Mouse (Mus musculus): ENCODE results near the gene Accs. TPM values are rescaled to one million over a fixed set of nuclear protein-coding genes. Genes with fewer than 3 reads are reported as not detected.

The Accs gene
- total and polyA plus RNA-seq, 2 experiments from 2014 or later = 4.9 to 10.8 TPM

DNA sequence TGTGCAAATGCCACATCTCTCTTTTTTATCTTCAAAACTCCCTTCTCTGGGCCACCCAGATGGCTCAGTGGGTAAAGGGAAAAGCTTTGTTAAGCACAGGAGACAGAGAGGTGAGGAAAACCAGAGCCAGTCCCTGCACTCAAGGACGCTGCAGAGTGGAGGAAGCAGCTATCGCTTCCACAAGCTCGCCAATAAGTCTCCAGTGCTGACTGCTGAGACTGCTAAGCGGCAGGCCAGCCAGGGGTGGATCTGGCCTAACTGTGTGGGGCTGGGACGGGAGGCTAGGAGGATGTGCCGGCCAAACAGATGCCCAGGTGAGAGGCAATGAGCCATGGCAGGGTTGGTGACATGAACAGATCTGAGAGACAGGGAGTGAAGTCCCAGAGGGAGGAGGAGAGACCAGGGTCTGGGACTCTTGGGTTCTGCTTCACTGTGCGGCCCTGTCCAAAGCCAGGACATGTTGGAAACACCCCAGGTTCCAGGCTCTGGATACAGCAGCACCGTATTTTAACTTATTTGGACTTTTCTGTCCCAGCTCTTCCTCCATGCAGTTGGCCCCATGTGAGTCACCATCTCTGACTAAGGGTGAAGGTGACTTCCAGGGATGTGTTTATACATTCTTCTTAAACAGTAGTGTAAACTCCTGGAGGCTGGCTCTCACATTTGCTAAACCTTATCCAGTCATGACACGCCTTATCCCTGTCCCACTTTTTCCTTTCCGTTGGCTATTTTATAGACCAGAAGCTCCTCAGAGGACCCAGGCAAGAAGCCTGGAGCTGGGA lies 36.5 kb upstream of the Accs start:
- no peak for DNase-seq (ENCODE audit: low spot score)
- H3K36me3 ChIP-seq (ENCODE audit: insufficient read depth, low read length) = no peaks in the 10 kb centered on the region
- no peak overlapping the region for H3K9ac ChIP-seq (replicated peaks; ENCODE audit: low read length, poor library complexity, severe bottlenecking)
- no peak overlapping the region for H3K4me3 ChIP-seq (ENCODE audit: low read depth, low read length)
- ATAC-seq (ENCODE audit: low FRiP score) = no peak
- TF ChIP-seq CTCF (IDR thresholded peaks at IDR 0.05) = no peak
- H3K4me2 ChIP-seq (ENCODE audit: low read depth, low read length, poor library complexity, severe bottlenecking) = no peak overlapping the region
- no peak overlapping the region for H3K27ac ChIP-seq (ENCODE audit: low read depth, low read length)
- H3K9me3 ChIP-seq (ENCODE audit: low read length) = no peaks in the 10 kb centered on the region
- H3K4me1 ChIP-seq (ENCODE audit: insufficient read depth, low read length) = no peaks in the 10 kb centered on the region
- H3K27me3 ChIP-seq (ENCODE audit: insufficient read depth, low read length) = no peaks in the 10 kb centered on the region
- WGBS = 68% methylated on average over 10 of the region's 10 CpGs

DNA sequence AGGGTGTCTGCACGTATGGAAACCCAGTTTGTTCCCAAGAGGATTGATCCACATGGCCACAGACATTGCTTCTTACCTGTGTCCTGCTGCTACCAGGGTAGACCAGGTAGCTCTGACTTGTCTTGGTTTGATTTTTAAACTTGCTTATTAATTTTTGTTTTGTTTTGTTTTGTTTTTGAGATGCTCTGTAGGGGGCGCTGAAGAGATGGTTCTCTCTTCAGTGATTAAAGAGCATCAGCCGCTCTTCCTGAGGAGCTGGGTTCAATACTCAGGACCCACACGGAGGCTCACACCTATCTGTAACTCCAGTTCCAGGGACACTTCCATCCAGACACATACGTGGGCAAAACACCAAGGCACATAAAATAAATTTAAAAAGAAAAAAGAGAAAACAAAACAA lies 33.3 kb upstream of the Accs start:
- no peak for ATAC-seq (ENCODE audit: low FRiP score)
- H3K27me3 ChIP-seq (ENCODE audit: insufficient read depth, low read length) = no peaks in the 10 kb centered on the region
- no peaks in the 10 kb centered on the region for H3K36me3 ChIP-seq (ENCODE audit: insufficient read depth, low read length)
- DNase-seq (ENCODE audit: low spot score) = no peak
- H3K9ac ChIP-seq (replicated peaks; ENCODE audit: low read length, poor library complexity, severe bottlenecking) = no peak overlapping the region
- no peak overlapping the region for H3K27ac ChIP-seq (ENCODE audit: low read depth, low read length)
- H3K4me2 ChIP-seq (ENCODE audit: low read depth, low read length, poor library complexity, severe bottlenecking) = no peak overlapping the region
- 63% methylated on average over 5 of the region's 5 CpGs for WGBS
- no peak overlapping the region for H3K4me3 ChIP-seq (ENCODE audit: low read depth, low read length)
- H3K9me3 ChIP-seq (ENCODE audit: low read length) = no peaks in the 10 kb centered on the region
- 0 out of 2 replicates have a peak, but pooled peaks have one; percentile 30 for TF ChIP-seq CTCF (IDR thresholded peaks at IDR 0.05)
- no peaks in the 10 kb centered on the region for H3K4me1 ChIP-seq (ENCODE audit: insufficient read depth, low read length)

DNA sequence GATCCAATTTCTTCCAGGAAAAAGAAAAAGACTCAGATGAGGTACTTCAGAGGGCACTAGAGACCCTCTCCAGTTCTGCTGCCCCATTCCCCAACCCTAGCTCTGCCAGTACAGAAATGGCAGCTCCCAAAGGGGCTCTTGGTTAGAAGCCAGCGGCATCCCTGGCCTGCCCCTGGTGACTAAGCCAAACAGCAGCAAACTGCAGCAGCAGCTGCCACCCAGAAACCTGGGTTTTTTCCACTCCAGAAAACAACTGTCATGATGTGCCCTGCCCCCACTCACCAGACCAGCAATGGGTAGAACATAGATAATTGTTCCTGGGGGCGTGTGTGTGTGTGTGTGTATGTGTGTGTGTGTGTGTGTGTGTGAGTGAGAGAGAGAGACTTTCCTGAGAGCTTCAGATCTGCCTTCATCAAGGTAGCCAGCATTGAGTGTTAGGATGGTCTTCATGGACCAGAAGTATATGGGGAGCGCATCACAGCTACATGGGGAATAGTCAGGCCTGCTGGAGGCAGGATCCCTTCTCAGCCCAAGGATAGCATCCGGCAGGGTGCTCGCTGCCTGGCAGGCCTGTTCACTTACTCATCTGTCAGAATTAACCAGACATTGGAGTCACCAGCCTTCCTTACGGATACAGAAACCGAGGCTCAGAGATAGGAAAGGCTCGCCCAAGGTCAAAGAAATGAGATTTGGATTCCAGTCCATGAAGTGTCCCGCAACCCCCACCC lies 32.1 kb upstream of the Accs start:
- WGBS = 91% methylated on average over 9 of the region's 9 CpGs
- DNase-seq (ENCODE audit: low spot score) (no peak), ATAC-seq (ENCODE audit: low FRiP score) (no peak)
- no peak overlapping the region for H3K4me3 ChIP-seq (ENCODE audit: low read depth, low read length)
- no peak for TF ChIP-seq CTCF (IDR thresholded peaks at IDR 0.05)
- H3K9ac ChIP-seq (replicated peaks; ENCODE audit: low read length, poor library complexity, severe bottlenecking) = no peak overlapping the region
- H3K36me3 ChIP-seq (ENCODE audit: insufficient read depth, low read length) = no peaks in the 10 kb centered on the region
- no peaks in the 10 kb centered on the region for H3K27me3 ChIP-seq (ENCODE audit: insufficient read depth, low read length)
- no peaks in the 10 kb centered on the region for H3K9me3 ChIP-seq (ENCODE audit: low read length)
- H3K4me2 ChIP-seq (ENCODE audit: low read depth, low read length, poor library complexity, severe bottlenecking) = no peak overlapping the region
- no peaks in the 10 kb centered on the region for H3K4me1 ChIP-seq (ENCODE audit: insufficient read depth, low read length)
- no peak overlapping the region for H3K27ac ChIP-seq (ENCODE audit: low read depth, low read length)

DNA sequence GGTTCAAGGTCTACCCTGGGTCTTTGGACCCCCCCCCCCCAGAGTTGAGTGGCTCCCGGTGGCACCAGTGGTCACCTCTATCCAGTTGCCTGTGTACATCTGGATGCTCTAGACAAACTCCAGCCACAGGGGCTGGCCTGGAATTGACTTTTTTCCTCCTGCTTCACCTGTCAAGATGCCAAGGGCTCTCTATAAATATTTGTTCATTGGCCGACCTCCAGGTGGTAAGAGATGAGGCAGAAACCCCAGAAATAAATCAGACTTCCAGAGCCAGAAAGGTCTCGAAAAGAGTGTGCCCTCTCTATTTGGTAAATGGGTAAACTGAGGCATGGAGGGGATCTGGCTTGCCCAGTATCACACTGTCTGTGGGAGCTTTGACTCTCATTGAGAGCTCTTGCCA lies 31.2 kb upstream of the Accs start:
- no peaks in the 10 kb centered on the region for H3K36me3 ChIP-seq (ENCODE audit: insufficient read depth, low read length)
- 91% methylated on average over 3 of the region's 3 CpGs for WGBS
- no peak for DNase-seq (ENCODE audit: low spot score)
- H3K27ac ChIP-seq (ENCODE audit: low read depth, low read length) = no peak overlapping the region
- no peak for TF ChIP-seq CTCF (IDR thresholded peaks at IDR 0.05)
- no peak for ATAC-seq (ENCODE audit: low FRiP score)
- no peak overlapping the region for H3K4me3 ChIP-seq (ENCODE audit: low read depth, low read length)
- H3K9ac ChIP-seq (replicated peaks; ENCODE audit: low read length, poor library complexity, severe bottlenecking) = no peak overlapping the region
- H3K27me3 ChIP-seq (ENCODE audit: insufficient read depth, low read length) = no peaks in the 10 kb centered on the region
- no peak overlapping the region for H3K4me2 ChIP-seq (ENCODE audit: low read depth, low read length, poor library complexity, severe bottlenecking)
- no peaks in the 10 kb centered on the region for H3K9me3 ChIP-seq (ENCODE audit: low read length)
- no peaks in the 10 kb centered on the region for H3K4me1 ChIP-seq (ENCODE audit: insufficient read depth, low read length)

DNA sequence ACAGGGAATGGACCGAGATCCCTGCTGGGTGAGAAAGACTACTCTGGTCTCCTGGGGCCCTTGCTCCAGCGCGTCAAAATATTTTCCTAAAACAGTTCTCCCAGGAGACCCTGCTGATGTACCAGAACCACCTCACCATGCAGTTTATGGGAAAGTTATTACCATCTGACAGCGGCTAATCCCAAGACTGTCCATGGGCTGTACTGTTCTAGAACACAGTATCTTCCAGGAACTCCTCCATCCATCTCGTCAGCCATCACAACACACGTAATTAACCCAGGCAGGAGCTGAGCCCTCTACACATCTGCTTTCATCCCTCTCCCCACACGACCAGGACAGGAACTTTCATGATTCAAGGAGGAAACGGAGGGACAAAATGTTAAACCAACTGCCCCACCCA lies 30.7 kb upstream of the Accs start:
- Histone ChIP-seq H3K9ac (replicated peaks; ENCODE audit: low read length, poor library complexity, severe bottlenecking) (no peak overlapping the region), H3K27ac (ENCODE audit: low read depth, low read length) (no peak overlapping the region), H3K4me2 (ENCODE audit: low read depth, low read length, poor library complexity, severe bottlenecking) (no peak overlapping the region), H3K27me3 (ENCODE audit: insufficient read depth, low read length) (no peaks in the 10 kb centered on the region), H3K4me1 (ENCODE audit: insufficient read depth, low read length) (no peaks in the 10 kb centered on the region), H3K9me3 (ENCODE audit: low read length) (no peaks in the 10 kb centered on the region), H3K4me3 (ENCODE audit: low read depth, low read length) (no peak overlapping the region), H3K36me3 (ENCODE audit: insufficient read depth, low read length) (no peaks in the 10 kb centered on the region)
- ATAC-seq (ENCODE audit: low FRiP score) (no peak), DNase-seq (ENCODE audit: low spot score) (no peak)
- 72% methylated on average over 8 of the region's 8 CpGs for WGBS
- TF ChIP-seq CTCF (IDR thresholded peaks at IDR 0.05) = no peak

DNA sequence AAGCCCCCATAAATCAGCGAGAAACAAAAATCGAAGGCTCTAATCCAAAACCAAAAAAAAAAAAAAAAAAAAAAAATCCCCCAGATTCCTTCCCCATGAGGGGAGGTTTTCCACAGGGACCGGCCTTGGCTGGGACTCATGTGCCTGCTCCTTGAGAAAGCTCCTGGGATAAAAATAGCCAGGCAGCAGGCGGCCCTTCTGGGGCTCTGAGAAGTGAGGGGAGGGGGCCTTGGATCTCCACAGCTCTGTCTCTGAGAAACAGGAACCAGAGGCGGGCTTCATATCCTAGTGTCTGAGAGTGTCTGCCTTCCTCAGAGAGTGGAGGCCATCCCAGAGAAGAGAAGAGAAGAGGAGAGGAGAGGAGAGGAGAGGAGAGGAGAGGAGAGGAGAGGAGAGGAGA lies 27.3 kb upstream of the Accs start:
- Histone ChIP-seq H3K36me3 (ENCODE audit: insufficient read depth, low read length) (no peaks in the 10 kb centered on the region), H3K9me3 (ENCODE audit: low read length) (no peaks in the 10 kb centered on the region), H3K4me1 (ENCODE audit: insufficient read depth, low read length) (no peaks in the 10 kb centered on the region), H3K27ac (ENCODE audit: low read depth, low read length) (no peak overlapping the region), H3K9ac (replicated peaks; ENCODE audit: low read length, poor library complexity, severe bottlenecking) (no peak overlapping the region), H3K4me2 (ENCODE audit: low read depth, low read length, poor library complexity, severe bottlenecking) (no peak overlapping the region), H3K4me3 (ENCODE audit: low read depth, low read length) (no peak overlapping the region), H3K27me3 (ENCODE audit: insufficient read depth, low read length) (no peaks in the 10 kb centered on the region)
- DNase-seq (ENCODE audit: low spot score) = no peak
- no peak for TF ChIP-seq CTCF (IDR thresholded peaks at IDR 0.05)
- ATAC-seq (ENCODE audit: low FRiP score) = no peak
- WGBS = 61% methylated on average over 5 of the region's 5 CpGs
